8 mouse cellular contexts compared by ENCODE assay signal in genomic region chr5:139907241-139907640, GRCm38 (mm10). TPM values are rescaled to one million over a fixed set of nuclear protein-coding genes. Genes with fewer than 3 reads are reported as not detected.
DNase-seq lines count a peak whose midpoint lies in the region; ATAC-seq lines count a peak whose summit lies in the region.

No protein-coding gene starts in this region.

- H3K27me3 ChIP-seq in forebrain, embryonic 12.5 days = peaks cover 88% of the 10 kb centered on the region
- peaks cover 83% of the 10 kb centered on the region for H3K27me3 ChIP-seq in liver, embryonic 15.5 days
- H3K27me3 ChIP-seq in neural tube, embryonic 13.5 days = peaks cover 60% of the 10 kb centered on the region

- peak; percentile 35 to 45 for DNase-seq in adrenal gland, adult 18-20 months (ENCODE audit: low spot score in 2 of 2)
- no peak for DNase-seq in adrenal gland, adult 8-10 months
- DNase-seq in ES-CJ7 (ENCODE audit: low read depth, low spot score) = peak; percentile 78
- DNase-seq in induced T-regulatory cell, adult 2 months (ENCODE audit: low read depth) = peak; percentile 18

- peak overlapping the region; percentile 68 for H3K4me3 ChIP-seq in forebrain, embryonic 12.5 days (replicated peaks)
- H3K4me3 ChIP-seq in liver, embryonic 15.5 days (replicated peaks) = 0 out of 2 replicates have a peak overlapping the region, but pooled peaks have one; percentile 51
- H3K4me3 ChIP-seq in neural tube, embryonic 13.5 days = peak overlapping the region; percentile 70

- H3K27ac ChIP-seq in forebrain, embryonic 12.5 days = no peak overlapping the region
- H3K27ac ChIP-seq in liver, embryonic 15.5 days (replicated peaks) = no peak overlapping the region
- no peak overlapping the region for H3K27ac ChIP-seq in neural tube, embryonic 13.5 days (replicated peaks)

- no peaks in the 10 kb centered on the region for H3K36me3 ChIP-seq in forebrain, embryonic 12.5 days (replicated peaks)
- H3K36me3 ChIP-seq in liver, embryonic 15.5 days (replicated peaks) = no peaks in the 10 kb centered on the region
- no peaks in the 10 kb centered on the region for H3K36me3 ChIP-seq in neural tube, embryonic 13.5 days

- peak overlapping the region; percentile 77 for H3K9ac ChIP-seq in forebrain, embryonic 12.5 days
- H3K9ac ChIP-seq in liver, embryonic 15.5 days = no peak overlapping the region
- H3K9ac ChIP-seq in neural tube, embryonic 13.5 days = peak overlapping the region; percentile 89

- H3K9me3 ChIP-seq in forebrain, embryonic 12.5 days = no peaks in the 10 kb centered on the region
- no peaks in the 10 kb centered on the region for H3K9me3 ChIP-seq in liver, embryonic 15.5 days (replicated peaks)
- no peaks in the 10 kb centered on the region for H3K9me3 ChIP-seq in neural tube, embryonic 13.5 days

- peaks cover 54% of the 10 kb centered on the region for H3K4me1 ChIP-seq in forebrain, embryonic 12.5 days
- peaks cover 28% of the 10 kb centered on the region for H3K4me1 ChIP-seq in liver, embryonic 15.5 days (replicated peaks)
- peaks cover 52% of the 10 kb centered on the region for H3K4me1 ChIP-seq in neural tube, embryonic 13.5 days (replicated peaks)

- no peak for ATAC-seq in forebrain, embryonic 12.5 days (ENCODE audit: low FRiP score)
- ATAC-seq in liver, embryonic 15.5 days (ENCODE audit: insufficient read depth) = no peak
- ATAC-seq in neural tube, embryonic 13.5 days (ENCODE audit: low read depth) = peak; percentile 25
- ATAC-seq in erythroid progenitor cell, adult 5-6 weeks (replicated peaks; ENCODE audit: low FRiP score, poor library complexity, severe bottlenecking) = no peak

- under 1% methylated on average over 19 of the region's 19 CpGs for WGBS in forebrain, embryonic 12.5 days
- 2% methylated on average over 19 of the region's 19 CpGs for WGBS in liver, embryonic 15.5 days (ENCODE audit: insufficient replicate concordance)
- 1% methylated on average over 19 of the region's 19 CpGs for WGBS in neural tube, embryonic 13.5 days

- H3K4me2 ChIP-seq in forebrain, embryonic 12.5 days = peak overlapping the region; percentile 92
- peak overlapping the region; percentile 69; the same call in 1 of the 2 replicates for H3K4me2 ChIP-seq in liver, embryonic 15.5 days
- H3K4me2 ChIP-seq in neural tube, embryonic 13.5 days = peak overlapping the region; percentile 97

RNA-seq across cellular contexts. Expression of gene Elfn1, which starts 0.5 kb away (rescaled TPM):
- 10 to 100 TPM in 1 of 2 experiments, under 1 TPM in 1; 0.10 to 19.6 TPM for total RNA-seq in adrenal gland, adult 18-20 months (2021)
- total RNA-seq in adrenal gland, adult 8-10 months (2022) = 10 to 100 TPM in 1 of 4 experiments, 1 to 10 TPM in 1, under 1 TPM in 2; 0.32 to 49.6 (median 5.4) TPM
- polyA plus RNA-seq in forebrain, embryonic 12.5 days (2016; fragmentation: Nextera tagmentation; extraction: Ambion mirVana) = 0.81 and 0.88 TPM in 2 replicates
- polyA plus RNA-seq in liver, embryonic 15.5 days (2015; fragmentation: Nextera tagmentation; extraction: Ambion mirVana) = 0.02 TPM in 2 replicates
- 3.3 and 4.0 TPM in 2 replicates for polyA plus RNA-seq in neural tube, embryonic 13.5 days (2015; fragmentation: Nextera tagmentation; extraction: Ambion mirVana)
- total RNA-seq in erythroid progenitor cell, adult 5-6 weeks (2015; ENCODE audit: low replicate concordance) = not detected in 2 replicates
- total RNA-seq in erythroid progenitor cell, adult 5-6 weeks (2017; ENCODE audit: low replicate concordance) = not detected in 2 replicates
